Mouse (Mus musculus) hindbrain, embryonic 13.5 days (tissue): ENCODE results near the gene Cdkn2aip. TPM values are rescaled to one million over a fixed set of nuclear protein-coding genes. Genes with fewer than 3 reads are reported as not detected.

Experiments used
- ATAC-seq: fragments of 200-750 bp; cut with Nextera tagmentation; 2 replicates; pipeline ENCODE4 v1.8.0; 2017; ENCODE audit warnings: moderate TSS enrichment; ENCODE audit not compliant: low FRiP score
- H3K27ac ChIP-seq: fragments of 300-500 bp; sonication (generic); 2 replicates; pipeline ENCODE4 v1.5.1; 2015; ENCODE audit warnings: inconsistent platforms, mild to moderate bottlenecking, moderate library complexity
- H3K27me3 ChIP-seq: fragments of 300-500 bp; sonication (generic); 2 replicates; pipeline ENCODE4 v1.6.1; 2015; ENCODE audit warnings: mild to moderate bottlenecking, inconsistent platforms
- H3K36me3 ChIP-seq: fragments of 300-500 bp; sonication (generic); 2 replicates; pipeline ENCODE4 v1.6.1; 2015; ENCODE audit warnings: mild to moderate bottlenecking, inconsistent platforms
- H3K4me1 ChIP-seq: fragments of 300-500 bp; sonication (generic); replicated peaks from 2 replicates; pipeline ENCODE4 v1.6.1; 2015; ENCODE audit warnings: inconsistent platforms
- H3K4me2 ChIP-seq: fragments of 300-500 bp; sonication (generic); 2 replicates; pipeline ENCODE4 v1.6.1; 2015; ENCODE audit warnings: inconsistent platforms, mild to moderate bottlenecking, moderate library complexity
- H3K4me3 ChIP-seq: fragments of 300-500 bp; sonication (generic); 2 replicates; pipeline ENCODE4 v1.5.1; 2015; ENCODE audit warnings: mild to moderate bottlenecking, inconsistent platforms
- H3K9ac ChIP-seq: fragments of 300-500 bp; sonication (generic); 2 replicates; pipeline ENCODE4 v1.6.1; 2015; ENCODE audit warnings: mild to moderate bottlenecking, inconsistent platforms
- H3K9me3 ChIP-seq: fragments of 300-500 bp; sonication (generic); 2 replicates; pipeline ENCODE4 v1.6.1; 2016; ENCODE audit warnings: inconsistent platforms
- WGBS: fragments of 180-500 bp; shearing (Covaris S2); methylation state at CpG from one replicate; pipeline ENCODE4 v1.1.7; 2015; 5-methylcytosine and 5-hydroxymethylcytosine counted together
- polyA plus RNA-seq: library from polyadenylated mRNA; unstranded; fragments of >200 nt; fragmentation: Nextera tagmentation; extraction: Ambion mirVana; gene quantifications from 2 replicates; pipeline ENCODE4 v1.2.1, GENCODE M21; 2015

Cdkn2aip gene
- polyA plus RNA-seq, 1 experiment from 2014 or later, result 41.4 TPM

- ATAC-seq, result no peak
- 86% methylated on average over 7 of the region's 7 CpGs for WGBS
- no peak overlapping the region for H3K4me2 ChIP-seq
Measured at GRCm38 (mm10) chr8:47742372-47742771, 28.6 kb upstream of the Cdkn2aip start.

DNA sequence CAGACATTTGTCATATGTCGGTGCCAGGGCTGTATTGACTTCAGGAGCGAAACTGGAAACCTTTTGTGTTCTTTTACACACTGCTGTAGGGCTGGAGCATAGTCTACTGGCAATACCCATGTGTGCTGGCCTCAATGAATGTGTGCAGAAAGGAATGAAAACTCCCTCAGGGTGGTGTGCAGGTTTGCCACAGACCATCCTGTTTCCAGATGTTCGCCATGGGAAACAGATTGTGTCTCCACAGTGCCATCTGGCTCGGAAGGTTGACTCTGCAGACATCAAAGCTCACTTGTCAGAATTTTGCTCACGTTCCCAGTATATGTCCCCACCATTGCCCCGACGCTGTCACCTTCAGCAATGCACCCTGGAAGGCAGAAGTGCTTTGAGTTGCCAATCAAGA, 23.4 kb upstream of the Cdkn2aip start:
- WGBS, result 37% methylated on average over 7 of the region's 7 CpGs
- Histone ChIP-seq H3K4me3 (no peak overlapping the region), H3K36me3 (no peaks in the 10 kb centered on the region), H3K4me1 (peaks cover 9% of the 10 kb centered on the region), H3K4me2 (no peak overlapping the region), H3K9ac (no peak overlapping the region), H3K27ac (no peak overlapping the region; the same call in 1 of the 2 replicates), H3K27me3 (peaks cover 20% of the 10 kb centered on the region), H3K9me3 (no peaks in the 10 kb centered on the region)
- ATAC-seq, result peak; percentile 54; the same call in 1 of the 2 replicates

More at GRCm38 (mm10) chr8:47742372-47742771, 28.6 kb upstream of the Cdkn2aip start:
- H3K27me3 ChIP-seq, result peaks cover 24% of the 10 kb centered on the region
- H3K27ac ChIP-seq, result no peak overlapping the region
- H3K9me3 ChIP-seq, result no peaks in the 10 kb centered on the region
- H3K4me3 ChIP-seq, result no peak overlapping the region
- H3K36me3 ChIP-seq, result no peaks in the 10 kb centered on the region
- peaks cover under 1% of the 10 kb centered on the region; the same call in 1 of the 2 replicates for H3K4me1 ChIP-seq
- H3K9ac ChIP-seq, result no peak overlapping the region

- H3K27me3 ChIP-seq, result 0 out of 2 replicates have a peak, but pooled peaks cover 10% of the 10 kb centered on the region
- no peak overlapping the region for H3K4me3 ChIP-seq
- H3K27ac ChIP-seq, result no peak overlapping the region
- no peaks in the 10 kb centered on the region for H3K36me3 ChIP-seq
- no peak overlapping the region for H3K4me2 ChIP-seq
- WGBS, result 91% methylated on average over 7 of the region's 7 CpGs
- no peaks in the 10 kb centered on the region; the same call in 1 of the 2 replicates for H3K4me1 ChIP-seq
- H3K9ac ChIP-seq, result no peak overlapping the region
- H3K9me3 ChIP-seq, result no peaks in the 10 kb centered on the region
- ATAC-seq, result no peak
Measured at GRCm38 (mm10) chr8:47729324-47729723, 15.6 kb upstream of the Cdkn2aip start.

DNA sequence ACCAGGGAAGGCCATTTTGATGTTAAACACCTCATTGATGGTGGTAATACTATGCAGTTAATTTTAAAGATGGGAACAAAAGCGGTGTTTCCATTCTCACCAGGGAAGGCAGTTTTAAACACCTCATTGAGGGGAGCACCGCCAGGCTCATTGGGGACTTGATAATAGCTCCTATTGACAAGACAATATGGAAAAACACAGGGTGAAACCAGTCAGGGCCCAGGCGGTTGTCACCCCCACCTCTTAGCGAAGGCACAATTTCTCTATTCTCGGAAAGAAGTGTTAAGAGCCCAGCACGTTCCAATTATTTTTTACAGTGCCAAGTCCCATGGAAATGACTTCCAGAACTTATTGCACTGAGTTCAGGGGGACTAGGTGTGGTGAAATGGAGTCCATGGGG, 13.2 kb upstream of the Cdkn2aip start:
- no peak for ATAC-seq
- Histone ChIP-seq H3K4me3 (no peak overlapping the region), H3K36me3 (no peaks in the 10 kb centered on the region), H3K9ac (no peak overlapping the region), H3K9me3 (no peaks in the 10 kb centered on the region), H3K27me3 (0 out of 2 replicates have a peak, but pooled peaks cover 9% of the 10 kb centered on the region), H3K4me2 (no peak overlapping the region), H3K27ac (no peak overlapping the region), H3K4me1 (no peaks in the 10 kb centered on the region; the same call in 1 of the 2 replicates)
- WGBS, result 17% methylated on average over 6 of the region's 6 CpGs

GRCm38 (mm10) chr8:47721609-47722008, 7.9 kb upstream of the Cdkn2aip start:
- WGBS, result 78% methylated on average over 4 of the region's 4 CpGs
- Histone ChIP-seq H3K4me2 (no peak overlapping the region), H3K9me3 (no peaks in the 10 kb centered on the region), H3K27ac (no peak overlapping the region), H3K27me3 (no peaks in the 10 kb centered on the region), H3K4me3 (no peak overlapping the region), H3K4me1 (no peaks in the 10 kb centered on the region), H3K9ac (no peak overlapping the region), H3K36me3 (no peaks in the 10 kb centered on the region)
- no peak for ATAC-seq

- Histone ChIP-seq H3K36me3 (no peaks in the 10 kb centered on the region), H3K4me2 (no peak overlapping the region), H3K4me3 (no peak overlapping the region), H3K4me1 (peaks cover 3% of the 10 kb centered on the region), H3K27me3 (no peaks in the 10 kb centered on the region), H3K27ac (no peak overlapping the region), H3K9me3 (no peaks in the 10 kb centered on the region), H3K9ac (no peak overlapping the region)
- ATAC-seq, result no peak
- 22% methylated on average over 11 of the region's 11 CpGs for WGBS
Measured at GRCm38 (mm10) chr8:47718641-47719040, 4.9 kb upstream of the Cdkn2aip start.

GRCm38 (mm10) chr8:47713171-47713663, 515 bp downstream of the Cdkn2aip start:
- peak; percentile 68 for ATAC-seq
- peaks cover 31% of the 10 kb centered on the region for H3K4me1 ChIP-seq
- H3K36me3 ChIP-seq, result peaks cover 23% of the 10 kb centered on the region
- H3K9ac ChIP-seq, result peak overlapping the region; percentile 96
- H3K4me2 ChIP-seq, result peak overlapping the region; percentile 70
- H3K27me3 ChIP-seq, result no peaks in the 10 kb centered on the region
- peak overlapping the region; percentile 96 for H3K27ac ChIP-seq
- H3K4me3 ChIP-seq, result peak overlapping the region; percentile 98
- H3K9me3 ChIP-seq, result no peaks in the 10 kb centered on the region
- under 1% methylated on average over 41 of the region's 44 CpGs for WGBS

- no peaks in the 10 kb centered on the region for H3K9me3 ChIP-seq
- H3K27me3 ChIP-seq, result no peaks in the 10 kb centered on the region
- H3K4me3 ChIP-seq, result no peak overlapping the region
- 84% methylated on average over 5 of the region's 5 CpGs for WGBS
- no peak overlapping the region for H3K9ac ChIP-seq
- peaks cover 28% of the 10 kb centered on the region for H3K4me1 ChIP-seq
- no peak for ATAC-seq
- H3K4me2 ChIP-seq, result no peak overlapping the region
- no peak overlapping the region for H3K27ac ChIP-seq
- H3K36me3 ChIP-seq, result peaks cover 50% of the 10 kb centered on the region
Measured at GRCm38 (mm10) chr8:47708106-47708505, 5.6 kb downstream of the Cdkn2aip start.

DNA sequence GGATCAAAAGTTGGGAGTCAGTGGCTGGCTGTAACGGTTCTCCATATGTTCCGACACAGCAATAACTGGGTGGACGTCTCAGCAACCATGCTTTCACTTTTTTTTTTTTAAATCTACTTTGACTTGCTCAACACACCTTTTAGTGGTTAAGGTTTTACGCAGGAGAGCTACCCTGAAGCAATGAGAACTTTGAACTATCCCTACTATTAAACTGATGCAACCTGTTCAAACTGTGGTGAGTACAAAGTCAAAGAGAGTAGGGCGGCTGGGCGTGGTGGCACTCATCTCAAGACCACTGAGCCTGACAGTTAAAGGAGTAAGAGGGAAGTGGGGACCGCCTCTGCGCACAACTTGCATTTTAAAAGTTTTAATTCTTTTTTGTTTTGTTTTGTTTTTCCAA, 7.0 kb downstream of the Cdkn2aip start:
- Histone ChIP-seq H3K27ac (no peak overlapping the region), H3K4me1 (peaks cover 17% of the 10 kb centered on the region), H3K4me2 (no peak overlapping the region), H3K36me3 (peaks cover 46% of the 10 kb centered on the region), H3K4me3 (no peak overlapping the region), H3K27me3 (no peaks in the 10 kb centered on the region), H3K9me3 (no peaks in the 10 kb centered on the region), H3K9ac (no peak overlapping the region)
- no peak for ATAC-seq
- WGBS, result 96% methylated on average over 8 of the region's 8 CpGs

- no peak overlapping the region for H3K27ac ChIP-seq
- no peaks in the 10 kb centered on the region for H3K9me3 ChIP-seq
- 59% methylated on average over 1 of the region's 1 CpGs for WGBS
- H3K27me3 ChIP-seq, result no peaks in the 10 kb centered on the region
- no peak for ATAC-seq
- H3K36me3 ChIP-seq, result peaks cover 20% of the 10 kb centered on the region
- H3K9ac ChIP-seq, result no peak overlapping the region
- no peak overlapping the region for H3K4me3 ChIP-seq
- H3K4me1 ChIP-seq, result no peaks in the 10 kb centered on the region
- H3K4me2 ChIP-seq, result no peak overlapping the region
Measured at GRCm38 (mm10) chr8:47702333-47702732, 11.4 kb downstream of the Cdkn2aip start.

- H3K36me3 ChIP-seq, result no peaks in the 10 kb centered on the region
- H3K4me3 ChIP-seq, result no peak overlapping the region
- H3K4me2 ChIP-seq, result no peak overlapping the region
- no peaks in the 10 kb centered on the region for H3K4me1 ChIP-seq
- no peak overlapping the region for H3K9ac ChIP-seq
- no peak for ATAC-seq
- WGBS, result 52% methylated on average over 1 of the region's 1 CpGs
- no peak overlapping the region for H3K27ac ChIP-seq
- no peaks in the 10 kb centered on the region for H3K27me3 ChIP-seq
- no peaks in the 10 kb centered on the region for H3K9me3 ChIP-seq
Measured at GRCm38 (mm10) chr8:47697696-47698095, 16.0 kb downstream of the Cdkn2aip start.

- no peaks in the 10 kb centered on the region for H3K36me3 ChIP-seq
- H3K4me2 ChIP-seq, result no peak overlapping the region
- H3K4me3 ChIP-seq, result no peak overlapping the region
- peaks cover 3% of the 10 kb centered on the region for H3K4me1 ChIP-seq
- ATAC-seq, result no peak
- H3K27me3 ChIP-seq, result 0 out of 2 replicates have a peak, but pooled peaks cover 12% of the 10 kb centered on the region
- H3K9ac ChIP-seq, result no peak overlapping the region
- 86% methylated on average over 5 of the region's 5 CpGs for WGBS
- H3K27ac ChIP-seq, result no peak overlapping the region
- no peaks in the 10 kb centered on the region for H3K9me3 ChIP-seq
Measured at GRCm38 (mm10) chr8:47695431-47696105, 18.2 kb downstream of the Cdkn2aip start.

DNA sequence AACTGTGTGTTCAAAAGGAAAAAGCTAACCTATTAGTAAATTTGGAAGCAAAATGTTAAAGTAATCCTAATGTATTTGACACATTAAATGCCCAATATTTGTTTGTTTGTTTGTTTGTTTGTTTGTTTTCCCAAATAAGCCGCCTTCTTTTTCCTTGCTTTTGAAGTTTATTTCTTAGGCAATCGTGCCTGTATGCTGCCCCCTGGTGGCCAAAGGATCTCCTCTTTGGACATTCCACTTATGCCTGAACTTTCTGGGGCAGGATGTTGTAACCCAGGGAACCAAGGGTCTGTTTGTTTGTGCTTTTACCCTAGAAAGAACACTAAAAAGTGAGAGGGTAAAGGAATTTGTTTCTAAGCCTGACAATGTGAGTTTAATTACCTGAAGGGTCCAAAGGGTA, 20.6 kb downstream of the Cdkn2aip start:
- 0 out of 2 replicates have a peak, but pooled peaks cover 12% of the 10 kb centered on the region for H3K27me3 ChIP-seq
- no peak overlapping the region for H3K4me2 ChIP-seq
- H3K4me3 ChIP-seq, result no peak overlapping the region
- H3K9ac ChIP-seq, result no peak overlapping the region
- no peak for ATAC-seq
- no peaks in the 10 kb centered on the region for H3K9me3 ChIP-seq
- H3K27ac ChIP-seq, result no peak overlapping the region
- H3K36me3 ChIP-seq, result no peaks in the 10 kb centered on the region
- H3K4me1 ChIP-seq, result peaks cover 5% of the 10 kb centered on the region
- WGBS, result 18% methylated on average over 2 of the region's 2 CpGs
